Mouse (Mus musculus) embryo, embryonic 9.5 days (tissue): Measurements from ENCODE around the gene Fam114a2.
A peak's percentile ranks its signal among the peaks of the same experiment; 100 is the strongest.

ENCODE experiments used
- DNase-seq: peaks from one replicate; pipeline ENCODE4 v3.0.0-alpha.2; 2017; ENCODE audit errors: extremely low spot score

Gene Fam114a2

DNA sequence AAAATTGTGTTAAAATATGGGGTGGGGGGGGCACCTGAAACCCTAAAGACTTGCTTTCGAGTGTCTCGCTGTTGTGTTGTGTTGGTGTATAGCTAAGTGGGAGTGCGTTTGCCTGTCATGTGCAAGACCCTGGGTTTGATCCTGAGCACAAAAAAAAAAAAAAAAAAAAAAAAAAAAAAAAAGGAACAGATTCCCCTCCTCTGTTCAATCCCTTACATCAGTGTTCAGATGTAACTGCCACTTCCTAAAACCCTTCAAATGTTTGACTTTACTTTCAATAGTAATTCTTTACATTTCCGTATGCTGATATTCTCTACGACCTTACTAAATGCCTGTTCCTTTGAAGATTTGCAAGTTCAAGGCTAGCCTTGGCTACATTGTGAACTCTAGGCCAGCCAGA lies 887 bp upstream of the Fam114a2 start:
- no peak for DNase-seq

GRCm38 (mm10) chr11:57518751-57519148 lies 333 bp upstream of the Fam114a2 start:
- DNase-seq = no peak

GRCm38 (mm10) chr11:57516946-57517441 lies 1.4 kb downstream of the Fam114a2 start:
- no peak for DNase-seq

- no peak for DNase-seq
These were observed 3.2 kb downstream of the Fam114a2 start for GRCm38 (mm10) chr11:57515218-57515617.

DNA sequence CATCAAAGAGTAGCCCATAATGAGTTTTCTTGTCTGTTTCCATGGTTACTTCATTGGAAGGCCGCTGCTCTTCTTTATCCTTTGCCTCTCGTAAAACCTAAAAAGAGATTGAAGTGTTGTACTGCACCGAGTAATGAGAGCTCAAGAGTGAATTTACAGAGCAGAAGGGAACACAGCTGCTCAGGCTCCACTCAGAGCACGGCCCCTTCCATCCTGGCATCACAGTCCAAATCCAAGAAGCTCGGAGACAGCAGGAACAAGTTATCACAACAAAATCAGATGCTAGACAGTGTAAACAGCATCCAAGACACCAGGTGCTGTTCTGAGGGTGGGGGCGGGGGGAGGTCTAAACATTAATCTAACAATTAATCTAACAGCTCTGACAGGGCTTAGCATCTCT lies 11.5 kb downstream of the Fam114a2 start:
- DNase-seq = no peak

GRCm38 (mm10) chr11:57503155-57503554 lies 15.3 kb downstream of the Fam114a2 start:
- no peak for DNase-seq

GRCm38 (mm10) chr11:57498215-57498614 lies 20.2 kb downstream of the Fam114a2 start:
- DNase-seq = no peak

DNA sequence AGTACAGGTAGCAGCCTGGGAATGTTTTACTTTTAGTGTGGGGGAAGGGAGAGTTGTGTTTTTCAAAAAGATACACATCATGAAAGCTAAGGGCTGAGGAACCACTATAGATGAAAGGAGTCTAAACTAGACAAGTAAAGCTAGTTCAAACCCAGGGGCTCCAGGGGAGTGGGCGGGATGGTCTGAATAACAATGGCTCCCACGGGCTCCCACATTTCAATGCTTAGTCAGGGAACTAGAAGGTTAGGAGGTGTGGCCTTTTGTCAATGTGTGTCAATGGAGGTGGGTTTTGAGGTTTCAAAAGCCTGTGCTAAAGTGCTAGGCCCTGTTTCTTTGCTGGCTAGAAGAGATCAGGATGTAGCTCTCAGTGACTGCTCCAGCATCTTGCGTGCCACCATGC lies 20.7 kb downstream of the Fam114a2 start:
- no peak for DNase-seq

DNA sequence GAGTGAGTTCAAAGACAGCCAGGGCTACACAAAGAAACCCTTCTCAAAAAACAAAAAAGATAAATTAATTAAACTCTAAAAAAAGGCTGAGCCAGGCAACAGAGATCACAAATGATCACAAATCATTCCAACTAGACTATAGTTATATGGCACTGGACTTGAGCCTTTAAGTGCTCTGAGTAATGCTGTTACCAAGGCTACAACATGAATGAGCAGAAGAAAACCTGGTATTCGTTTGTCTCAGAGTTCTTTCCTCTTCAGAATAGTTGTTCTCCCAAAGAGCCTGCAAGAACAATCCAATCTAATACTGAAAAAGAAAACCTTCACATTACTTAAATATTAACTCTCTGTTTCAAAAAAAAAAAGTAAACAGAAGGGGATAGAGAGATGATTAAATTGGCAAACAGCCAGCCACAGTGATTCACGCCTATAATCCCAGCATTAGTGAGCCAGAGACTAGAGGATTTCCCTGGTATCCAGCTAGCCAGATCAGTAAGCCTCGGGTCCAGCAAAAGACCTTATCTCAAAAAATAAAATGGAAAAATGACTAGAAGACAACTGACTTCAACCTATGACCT lies 21.9 kb downstream of the Fam114a2 start:
- DNase-seq = no peak

- no peak for DNase-seq
These were observed 30.0 kb downstream of the Fam114a2 start for GRCm38 (mm10) chr11:57488436-57488835.

DNA sequence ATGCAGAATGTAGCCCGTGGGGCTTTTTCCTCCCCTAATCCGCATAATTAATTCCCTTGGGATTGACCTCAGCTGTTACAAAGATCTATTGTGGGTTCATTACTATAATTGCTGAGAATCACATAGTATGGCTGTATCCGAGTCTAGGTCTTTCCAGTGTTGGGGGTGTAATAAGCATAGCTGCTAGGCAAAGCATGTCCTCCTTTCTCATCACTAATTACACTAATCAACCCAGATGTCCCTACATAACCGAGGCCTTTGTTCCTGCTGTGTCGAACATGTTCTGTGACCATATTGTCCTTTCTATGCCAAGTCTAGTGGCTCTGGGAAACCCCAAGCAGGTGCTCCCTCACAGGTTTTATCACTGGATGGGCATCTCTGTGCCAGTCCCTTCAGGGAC lies 40.3 kb downstream of the Fam114a2 start:
- no peak for DNase-seq

GRCm38 (mm10) chr11:57475119-57475518 lies 43.3 kb downstream of the Fam114a2 start:
- no peak for DNase-seq

- DNase-seq = no peak
These were observed 44.0 kb downstream of the Fam114a2 start for GRCm38 (mm10) chr11:57474296-57474941.

- DNase-seq = no peak
These were observed 47.4 kb downstream of the Fam114a2 start for GRCm38 (mm10) chr11:57470979-57471378.

GRCm38 (mm10) chr11:57470056-57470455 lies 48.4 kb downstream of the Fam114a2 start:
- DNase-seq = no peak

DNA sequence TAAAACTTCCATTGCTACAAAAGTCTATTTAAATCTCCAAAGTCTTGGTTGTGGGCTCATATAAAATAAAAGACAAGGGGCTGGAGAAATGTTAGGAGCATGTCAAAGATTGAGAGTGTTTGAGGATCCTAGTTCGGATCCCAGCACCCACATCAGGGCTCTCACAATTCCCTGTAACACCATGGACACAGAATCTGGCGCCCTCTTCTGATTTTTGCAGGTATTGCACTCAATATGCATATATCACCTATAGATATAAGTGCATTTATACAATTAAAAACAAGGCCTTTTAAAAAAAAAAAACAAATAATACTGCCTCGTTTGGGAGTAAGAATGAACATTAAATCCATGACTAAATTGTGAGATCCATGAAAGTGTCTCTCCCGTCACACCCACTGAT lies 49.7 kb downstream of the Fam114a2 start:
- DNase-seq = no peak

- peak; percentile 65 for DNase-seq
These were observed 51.0 kb downstream of the Fam114a2 start for GRCm38 (mm10) chr11:57467159-57468110.

DNA sequence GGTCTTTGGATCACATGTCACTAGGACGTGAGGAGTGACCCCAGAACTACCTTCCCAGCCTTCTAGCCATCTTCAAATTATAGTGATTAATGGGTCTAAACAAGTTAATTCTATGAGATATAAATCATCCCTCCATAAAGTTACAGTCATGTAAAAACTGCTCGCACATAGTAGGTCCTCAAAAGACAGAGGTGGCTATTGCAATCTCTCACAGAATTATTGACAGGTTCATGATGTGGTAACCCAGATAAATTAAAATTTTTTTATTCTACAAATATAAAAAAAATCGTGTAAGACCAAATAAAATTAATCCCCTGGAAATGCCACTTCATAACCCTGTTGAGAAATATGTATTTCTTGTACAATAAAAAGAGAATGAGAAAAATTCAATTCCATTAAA lies 52.6 kb downstream of the Fam114a2 start:
- no peak for DNase-seq

GRCm38 (mm10) chr11:57465025-57465424 lies 53.4 kb downstream of the Fam114a2 start:
- no peak for DNase-seq

DNA sequence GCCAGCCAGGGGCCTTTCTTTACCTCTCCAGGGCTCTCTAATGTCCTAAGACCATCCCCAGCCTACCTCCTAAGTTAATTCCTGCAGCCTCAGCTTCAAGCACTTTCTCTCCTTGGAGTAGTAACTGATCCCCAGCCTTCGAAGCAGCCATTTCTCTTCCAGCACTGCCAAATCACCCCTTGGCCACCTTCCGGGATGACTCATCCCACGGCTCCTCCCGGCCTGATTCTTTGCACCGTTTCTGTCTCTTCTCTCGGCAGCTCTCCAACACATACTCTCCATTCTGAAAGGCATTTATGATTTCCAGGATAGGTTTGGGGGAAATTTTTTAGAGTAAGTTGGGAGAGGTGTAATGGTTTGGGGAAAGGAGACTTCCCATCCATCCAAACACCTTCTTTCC lies 58.7 kb downstream of the Fam114a2 start:
- no peak for DNase-seq

DNA sequence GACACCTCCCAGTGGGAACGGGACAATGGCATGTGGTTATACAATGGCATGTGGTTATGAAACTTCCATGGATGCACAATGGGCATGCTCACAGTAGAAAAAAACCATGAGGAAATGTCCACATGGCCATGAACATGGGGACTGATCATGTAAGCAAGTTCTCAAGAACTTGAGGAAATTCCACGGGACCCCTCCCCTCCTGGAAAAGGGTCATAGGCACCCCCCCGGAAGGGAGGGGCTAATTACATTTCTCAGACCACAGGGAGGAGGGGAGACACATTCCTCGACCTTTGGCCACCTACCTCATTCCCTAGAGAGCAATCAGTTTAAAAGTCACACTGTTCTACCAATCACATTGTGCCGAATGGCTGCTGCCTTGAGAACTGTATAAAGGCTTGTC lies 64.0 kb downstream of the Fam114a2 start:
- DNase-seq = peak; percentile 17

DNA sequence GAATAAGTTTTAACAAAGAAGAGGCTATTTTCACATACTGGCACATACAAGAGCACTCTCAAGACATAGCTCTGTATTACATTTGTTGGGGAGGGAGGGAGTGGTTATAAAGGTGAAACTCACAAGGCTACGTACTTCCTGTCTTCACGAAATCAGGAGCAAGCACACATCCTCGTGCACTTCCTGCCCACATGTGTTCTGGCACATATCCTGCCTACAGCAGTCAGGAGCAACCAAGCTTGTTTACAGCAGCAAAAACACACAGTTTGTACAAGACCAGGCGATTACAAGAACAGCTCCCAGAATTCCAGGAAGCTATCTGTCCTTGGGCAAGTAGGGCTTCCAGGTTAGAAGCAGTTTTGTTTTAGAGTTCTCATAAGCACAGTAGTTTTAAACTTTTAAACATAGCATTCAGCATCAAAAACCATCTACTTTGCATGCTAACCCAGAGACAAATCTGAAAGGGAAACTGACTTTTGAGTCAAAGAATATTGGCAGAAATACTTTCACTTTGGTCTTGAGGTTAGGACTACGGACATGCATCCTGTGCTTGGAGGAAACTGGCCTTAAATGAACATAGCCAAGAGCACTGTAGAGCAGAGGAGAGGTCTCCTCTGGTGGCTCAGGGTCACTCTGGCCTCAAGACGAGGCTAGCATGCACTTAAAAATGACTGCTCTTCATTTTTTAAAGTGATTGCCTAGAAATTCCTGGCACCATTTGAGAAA lies 73.0 kb downstream of the Fam114a2 start:
- DNase-seq = no peak
